Mouse (Mus musculus): ENCODE results near the gene Apoa2.

DNA sequence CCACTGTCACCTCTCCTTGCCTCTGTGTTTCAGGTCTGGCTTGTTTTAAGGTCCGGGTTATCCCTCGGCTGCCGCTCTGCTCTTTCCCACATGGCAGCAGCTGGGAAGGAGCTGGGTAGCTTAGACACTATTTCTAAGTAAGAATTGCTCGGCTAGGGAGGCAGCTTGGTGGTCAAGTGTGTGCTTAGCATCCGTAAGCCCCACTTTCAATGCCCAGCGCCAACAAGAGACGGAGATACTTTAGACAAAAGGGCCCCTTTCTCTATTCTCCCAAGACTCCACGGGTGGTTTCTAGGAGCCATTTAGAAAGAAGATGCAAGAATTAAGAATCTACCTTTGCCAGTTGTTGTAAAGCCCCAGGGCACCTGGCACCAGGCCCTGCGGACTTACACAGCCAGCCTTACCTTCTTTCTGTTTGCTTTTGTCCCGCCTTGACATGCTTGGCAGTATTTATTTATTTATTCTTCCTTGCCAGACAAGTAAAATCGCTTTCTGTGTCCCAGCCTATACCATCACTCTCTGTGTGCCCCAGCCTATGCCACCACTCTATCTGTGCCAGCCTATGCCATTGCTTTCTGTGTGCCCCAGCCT is 50.4 kb downstream of the Apoa2 start:
- TF ChIP-seq POLR2A (IDR thresholded peaks at IDR 0.05; ENCODE audit: low read depth, low read length) (no peak), CTCF (conservative IDR thresholded peaks at IDR 0.05; ENCODE audit: insufficient read depth, insufficient read length, low read depth, low read length) (no peak)
